Mouse (Mus musculus): ENCODE measurements at regions not wholly inside any gene's neighbourhood (a gene's known extent, or its start where the extent isn't known, plus 50 kb on each side); places are given as distances from the start of the nearest gene placed in this dataset.

- no peak for DNase-seq (ENCODE audit: low spot score in 2 of 2)
Measured at GRCm38 (mm10) chr1:128734857-128735256, 142.8 kb upstream of the Cxcr4 start.

GRCm38 (mm10) chr1:128731445-128731844 is 139.4 kb upstream of the Cxcr4 start:
- no peak for DNase-seq (ENCODE audit: low spot score in 2 of 2)

- DNase-seq (ENCODE audit: low spot score in 2 of 2) = no peak
Measured at GRCm38 (mm10) chr1:128724433-128725091, 132.5 kb upstream of the Cxcr4 start.

- no peak for DNase-seq (ENCODE audit: low spot score in 2 of 2)
Measured at GRCm38 (mm10) chr1:128723843-128724242, 131.8 kb upstream of the Cxcr4 start.

GRCm38 (mm10) chr1:128722061-128722471 is 130.0 kb upstream of the Cxcr4 start:
- DNase-seq (ENCODE audit: low spot score in 2 of 2) = no peak

GRCm38 (mm10) chr1:128714843-128715242 is 122.8 kb upstream of the Cxcr4 start:
- DNase-seq (ENCODE audit: low spot score in 2 of 2) = no peak

- no peak for DNase-seq (ENCODE audit: low spot score in 2 of 2)
Measured at GRCm38 (mm10) chr1:128712876-128713275, 120.8 kb upstream of the Cxcr4 start.

- no peak for DNase-seq (ENCODE audit: low spot score in 2 of 2)
Measured at GRCm38 (mm10) chr1:128711121-128711520, 119.0 kb upstream of the Cxcr4 start.

- DNase-seq (ENCODE audit: low spot score in 2 of 2) = no peak
Measured at GRCm38 (mm10) chr1:128707747-128708146, 115.7 kb upstream of the Cxcr4 start.

GRCm38 (mm10) chr1:128706167-128706566 is 114.1 kb upstream of the Cxcr4 start:
- DNase-seq (ENCODE audit: low spot score in 2 of 2) = no peak

GRCm38 (mm10) chr1:128705071-128705503 is 113.0 kb upstream of the Cxcr4 start:
- DNase-seq (ENCODE audit: low spot score in 2 of 2) = no peak

- no peak for DNase-seq (ENCODE audit: low spot score in 2 of 2)
Measured at GRCm38 (mm10) chr1:128701326-128701725, 109.2 kb upstream of the Cxcr4 start.

- no peak for DNase-seq (ENCODE audit: low spot score in 2 of 2)
Measured at GRCm38 (mm10) chr1:128697962-128698361, 105.9 kb upstream of the Cxcr4 start.

GRCm38 (mm10) chr1:128695936-128696335 is 103.8 kb upstream of the Cxcr4 start:
- no peak for DNase-seq (ENCODE audit: low spot score in 2 of 2)

GRCm38 (mm10) chr1:128692799-128693198 is 100.7 kb upstream of the Cxcr4 start:
- no peak for DNase-seq (ENCODE audit: low spot score in 2 of 2)

GRCm38 (mm10) chr1:128692313-128692712 is 100.2 kb upstream of the Cxcr4 start:
- no peak for DNase-seq (ENCODE audit: low spot score in 2 of 2)

- DNase-seq (ENCODE audit: low spot score in 2 of 2) = no peak
Measured at GRCm38 (mm10) chr1:128687236-128687927, 95.3 kb upstream of the Cxcr4 start.

- no peak for DNase-seq (ENCODE audit: low spot score in 2 of 2)
Measured at GRCm38 (mm10) chr1:128685467-128686137, 93.5 kb upstream of the Cxcr4 start.

- no peak for DNase-seq (ENCODE audit: low spot score in 2 of 2)
Measured at GRCm38 (mm10) chr1:128682942-128683341, 90.8 kb upstream of the Cxcr4 start.

- no peak for DNase-seq (ENCODE audit: low spot score in 2 of 2)
Measured at GRCm38 (mm10) chr1:128681261-128681660, 89.2 kb upstream of the Cxcr4 start.

- no peak for DNase-seq (ENCODE audit: low spot score in 2 of 2)
Measured at GRCm38 (mm10) chr1:128680538-128680937, 88.4 kb upstream of the Cxcr4 start.

GRCm38 (mm10) chr1:128680012-128680411 is 87.9 kb upstream of the Cxcr4 start:
- no peak for DNase-seq (ENCODE audit: low spot score in 2 of 2)
